Mouse (Mus musculus) CD8-positive naive resting alpha-beta T cell, adult 2 months (primary cell): ENCODE data around the gene Ints7.

ENCODE experiments used
- DNase-seq, 2 experiments: peaks; one replicate each; pipeline ENCODE4 v3.0.0; 2022; ENCODE audit warnings: low read depth in 2 of 2, low spot score in 2 of 2

Gene Ints7

GRCm38 (mm10) chr1:191628457-191629169 lies 53.2 kb downstream of the Ints7 start:
- DNase-seq = no peak

GRCm38 (mm10) chr1:191629170-191629636 lies 53.8 kb downstream of the Ints7 start:
- DNase-seq = no peak

- no peak for DNase-seq
Measured at GRCm38 (mm10) chr1:191632511-191633095, 57.2 kb downstream of the Ints7 start.

- DNase-seq = no peak
Measured at GRCm38 (mm10) chr1:191634116-191634515, 58.7 kb downstream of the Ints7 start.

GRCm38 (mm10) chr1:191638404-191638803 lies 63.0 kb downstream of the Ints7 start:
- no peak for DNase-seq

GRCm38 (mm10) chr1:191639200-191639807 lies 63.9 kb downstream of the Ints7 start:
- no peak for DNase-seq

GRCm38 (mm10) chr1:191640146-191640545 lies 64.7 kb downstream of the Ints7 start:
- DNase-seq = no peak

GRCm38 (mm10) chr1:191640848-191641247 lies 65.4 kb downstream of the Ints7 start:
- no peak for DNase-seq

GRCm38 (mm10) chr1:191641438-191641837 lies 66.0 kb downstream of the Ints7 start:
- no peak for DNase-seq

- no peak for DNase-seq
Measured at GRCm38 (mm10) chr1:191642903-191643302, 67.5 kb downstream of the Ints7 start.

GRCm38 (mm10) chr1:191645921-191646320 lies 70.5 kb downstream of the Ints7 start:
- no peak for DNase-seq

GRCm38 (mm10) chr1:191647590-191647989 lies 72.2 kb downstream of the Ints7 start:
- DNase-seq = no peak

- DNase-seq = no peak
Measured at GRCm38 (mm10) chr1:191659441-191659840, 84.0 kb downstream of the Ints7 start.

- no peak for DNase-seq
Measured at GRCm38 (mm10) chr1:191661019-191661796, 85.8 kb downstream of the Ints7 start.

- DNase-seq = no peak
Measured at GRCm38 (mm10) chr1:191662178-191662898, 86.9 kb downstream of the Ints7 start.

GRCm38 (mm10) chr1:191662899-191663500 lies 87.6 kb downstream of the Ints7 start:
- no peak for DNase-seq

- no peak for DNase-seq
Measured at GRCm38 (mm10) chr1:191663603-191664002, 88.2 kb downstream of the Ints7 start.

- DNase-seq = no peak
Measured at GRCm38 (mm10) chr1:191666351-191666750, 90.9 kb downstream of the Ints7 start.

- DNase-seq = no peak
Measured at GRCm38 (mm10) chr1:191668030-191668429, 92.6 kb downstream of the Ints7 start.
